Mouse (Mus musculus) MEL (cell line): Measurements from ENCODE around the gene Tert. TPM values are rescaled to one million over a fixed set of nuclear protein-coding genes. Genes with fewer than 3 reads are reported as not detected.

Experiments
- DNase-seq: peaks from one replicate; pipeline ENCODE4 v3.0.0; 2011; ENCODE audit warnings: low read depth, low spot score
- H3K27ac ChIP-seq: 2 replicates; pipeline ENCODE4 v1.5.1; 2012; ENCODE audit warnings: low read depth, mild to moderate bottlenecking, control low read depth, low read length, moderate library complexity; ENCODE audit not compliant: control insufficient read depth
- H3K27me3 ChIP-seq, 2 experiments: fragments of 150-350 bp in 1 of 2; sonication (generic) in 1 of 2; 2 replicates each; pipeline ENCODE4 v1.6.1; 2012; ENCODE audit warnings: low read length in 2 of 2, mild to moderate bottlenecking in 2 of 2, improper control_type of control experiment in 1 of 2, moderate library complexity in 1 of 2; ENCODE audit not compliant: insufficient read depth in 2 of 2, control insufficient read depth in 1 of 2
- H3K36me3 ChIP-seq, 2 experiments: 2 replicates each; pipeline ENCODE4 v1.6.1; 2012 to 2014; ENCODE audit warnings: low read length in 2 of 2, improper control_type of control experiment in 1 of 2, inconsistent platforms in 1 of 2, mild to moderate bottlenecking in 1 of 2; ENCODE audit not compliant: insufficient read depth in 2 of 2, control insufficient read depth in 1 of 2
- H3K4me1 ChIP-seq, 2 experiments: fragments of 150-350 bp in 1 of 2; sonication (generic) in 1 of 2; 2 replicates each; pipeline ENCODE4 v1.6.1; 2012; ENCODE audit warnings: low read length in 2 of 2, improper control_type of control experiment in 1 of 2, mild to moderate bottlenecking in 1 of 2; ENCODE audit not compliant: insufficient read depth in 2 of 2, control insufficient read depth in 1 of 2
- H3K4me3 ChIP-seq, 2 experiments: fragments of 150-350 bp in 1 of 2; sonication (generic) in 1 of 2; 2 replicates each; pipeline ENCODE4 v1.5.1; 2012; ENCODE audit warnings: low read depth in 2 of 2, low read length in 2 of 2, mild to moderate bottlenecking in 2 of 2, moderate library complexity in 2 of 2, control low read depth in 1 of 2, improper control_type of control experiment in 1 of 2; ENCODE audit not compliant: control insufficient read depth in 1 of 2, insufficient read depth in 1 of 2
- H3K79me2 ChIP-seq: 2 replicates; pipeline ENCODE4 v1.6.1; 2012; ENCODE audit warnings: mild to moderate bottlenecking, low read length, moderate library complexity; ENCODE audit not compliant: control insufficient read depth, poor library complexity, insufficient read depth
- H3K9ac ChIP-seq: 2 replicates; pipeline ENCODE4 v1.6.1; 2012; ENCODE audit warnings: low read depth, mild to moderate bottlenecking, control low read depth, low read length, moderate library complexity; ENCODE audit not compliant: control insufficient read depth, poor library complexity, severe bottlenecking
- H3K9me3 ChIP-seq: fragments of 150-350 bp; sonication (generic); replicated peaks from 2 replicates; pipeline ENCODE4 v1.6.1; 2012; ENCODE audit warnings: mild to moderate bottlenecking, low read length, improper control_type of control experiment, moderate library complexity; ENCODE audit not compliant: insufficient read depth
- BHLHE40 ChIP-seq: IDR thresholded peaks from 2 replicates; pipeline ENCODE4 v1.6.1; 2012; ENCODE audit warnings: low read depth, mild to moderate bottlenecking, inconsistent platforms, low read length, improper control_type of control experiment, borderline replicate concordance
- CHD2 ChIP-seq: IDR thresholded peaks from 2 replicates; pipeline ENCODE4 v1.6.1; 2011; ENCODE audit warnings: low read length, improper control_type of control experiment
- CTCF ChIP-seq, 3 experiments: IDR thresholded peaks in 2 of 3; conservative IDR thresholded peaks in 1 of 3; 2 replicates each; pipeline ENCODE4 v1.5.1; 2011 to 2012; ENCODE audit warnings: low read length in 3 of 3, low read depth in 2 of 3, mild to moderate bottlenecking in 2 of 3, improper control_type of control experiment in 1 of 3, inconsistent platforms in 1 of 3, mixed read lengths in 1 of 3, moderate library complexity in 1 of 3; ENCODE audit not compliant: control insufficient read depth in 1 of 3, insufficient read depth in 1 of 3, poor library complexity in 1 of 3, severe bottlenecking in 1 of 3
- E2F4 ChIP-seq: IDR thresholded peaks from 2 replicates; pipeline ENCODE4 v1.6.1; 2011; ENCODE audit warnings: low read depth, low read length, improper control_type of control experiment, borderline replicate concordance
- ELF1 ChIP-seq: IDR thresholded peaks from 2 replicates; pipeline ENCODE4 v1.6.1; 2014; ENCODE audit warnings: low read depth, mild to moderate bottlenecking, inconsistent platforms, low read length, improper control_type of control experiment, moderate library complexity
- EP300 ChIP-seq, 2 experiments: IDR thresholded peaks; 2 replicates each; pipeline ENCODE4 v1.6.1; 2011; ENCODE audit warnings: improper control_type of control experiment in 2 of 2, low read length in 2 of 2, low read depth in 1 of 2, mild to moderate bottlenecking in 1 of 2
- GABPA ChIP-seq: IDR thresholded peaks from 2 replicates; pipeline ENCODE4 v1.6.1; 2012; ENCODE audit warnings: low read depth, mild to moderate bottlenecking, inconsistent platforms, low read length, improper control_type of control experiment, moderate library complexity
- GATA1 ChIP-seq: IDR thresholded peaks from 2 replicates; pipeline ENCODE4 v1.6.1; 2011; ENCODE audit warnings: low read depth, low read length, improper control_type of control experiment
- JUND ChIP-seq: IDR thresholded peaks from 2 replicates; pipeline ENCODE4 v1.6.1; 2011; ENCODE audit warnings: low read depth, mild to moderate bottlenecking, improper control_type of control experiment, low read length
- MAFK ChIP-seq: IDR thresholded peaks from 2 replicates; pipeline ENCODE4 v1.6.1; 2011; ENCODE audit warnings: low read depth, mild to moderate bottlenecking, low read length, improper control_type of control experiment, borderline replicate concordance
- MYB ChIP-seq: IDR thresholded peaks from 2 replicates; pipeline ENCODE4 v1.6.1; 2011; ENCODE audit warnings: mild to moderate bottlenecking, low read depth, low read length, improper control_type of control experiment
- MYC ChIP-seq: IDR thresholded peaks from 2 replicates; pipeline ENCODE4 v1.6.1; 2011; ENCODE audit warnings: low read depth, mild to moderate bottlenecking, low read length, improper control_type of control experiment, moderate library complexity
- POLR2AphosphoS2 ChIP-seq: IDR thresholded peaks from 2 replicates; pipeline ENCODE4 v1.6.1; 2011; ENCODE audit warnings: low read length, improper control_type of control experiment
- POLR2AphosphoS5 ChIP-seq: IDR thresholded peaks from 2 replicates; pipeline ENCODE4 v1.6.1; 2012; ENCODE audit warnings: low read depth, borderline replicate concordance, mild to moderate bottlenecking, inconsistent platforms, low read length, moderate library complexity, mixed read lengths
- SIN3A ChIP-seq: IDR thresholded peaks from 2 replicates; pipeline ENCODE4 v1.6.1; 2012; ENCODE audit warnings: low read length, improper control_type of control experiment, inconsistent platforms
- SMC3 ChIP-seq: IDR thresholded peaks from 2 replicates; pipeline ENCODE4 v1.6.1; 2011; ENCODE audit warnings: low read depth, low read length, improper control_type of control experiment
- TBP ChIP-seq: IDR thresholded peaks from 2 replicates; pipeline ENCODE4 v1.8.0; 2011; ENCODE audit warnings: low read depth, low read length, improper control_type of control experiment
- TCF12 ChIP-seq: IDR thresholded peaks from 2 replicates; pipeline ENCODE4 v1.6.1; 2014; ENCODE audit warnings: low read depth, mild to moderate bottlenecking, inconsistent platforms, low read length, improper control_type of control experiment, moderate library complexity
- USF1 ChIP-seq: IDR thresholded peaks from 2 replicates; pipeline ENCODE4 v1.6.1; 2014; ENCODE audit warnings: low read depth, mild to moderate bottlenecking, inconsistent platforms, low read length, improper control_type of control experiment, moderate library complexity
- ZC3H11A ChIP-seq: IDR thresholded peaks from 2 replicates; pipeline ENCODE4 v1.6.1; 2012; ENCODE audit warnings: low read depth, mild to moderate bottlenecking, inconsistent platforms, low read length, improper control_type of control experiment
- ZKSCAN1 ChIP-seq: IDR thresholded peaks from 2 replicates; pipeline ENCODE4 v1.6.1; 2012; ENCODE audit warnings: low read depth, mild to moderate bottlenecking, inconsistent platforms, low read length, improper control_type of control experiment, moderate library complexity
- ZNF384 ChIP-seq: IDR thresholded peaks from 2 replicates; pipeline ENCODE4 v1.6.1; 2012; ENCODE audit warnings: low read depth, mild to moderate bottlenecking, inconsistent platforms, low read length, improper control_type of control experiment
- polyA plus RNA-seq, 2 experiments: library from polyadenylated mRNA; stranded (reverse) in 1 of 2; unstranded in 1 of 2; fragments of >175 nt in 1 of 2; fragments of >200 nt in 1 of 2; gene quantifications; 2 replicates each; pipeline versions ENCODE4 v1.2.1 to v1.2.4; 2012; ENCODE audit warnings: low replicate concordance in 2 of 2, low read depth in 1 of 2; ENCODE audit not compliant: insufficient read length in 2 of 2, insufficient read depth in 1 of 2, missing spikeins in 1 of 2
- total RNA-seq: library from RNA; depleted of rRNA; stranded (reverse); fragments of 300-350 nt; gene quantifications from 2 replicates; pipeline ENCODE4 v1.2.3, GENCODE M21; 2012

The Tert gene
- total and polyA plus RNA-seq, 3 experiments, result 1.2 to 2.0 TPM; not detected in 1

DNA sequence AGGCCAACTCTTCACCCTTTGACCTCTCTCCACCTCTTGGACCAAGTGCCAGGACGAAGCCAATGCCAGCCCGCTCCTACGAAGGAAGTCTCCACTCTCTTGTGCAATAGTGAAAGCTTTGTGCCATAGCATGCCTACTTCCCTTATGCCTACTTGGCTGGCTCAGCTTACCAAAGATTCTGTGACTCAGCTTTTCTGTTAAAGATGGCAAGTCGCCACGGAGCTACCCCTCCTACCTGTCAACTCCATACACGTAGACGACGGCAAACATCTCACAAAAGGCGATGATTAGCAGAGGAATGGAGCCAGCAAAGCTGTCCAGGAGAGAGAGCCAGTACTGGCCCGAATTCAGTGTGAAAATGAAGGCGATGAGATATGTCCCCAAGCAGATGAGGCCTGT is 57.0 kb downstream of the Tert start:
- H3K79me2 ChIP-seq, result no peaks in the 10 kb centered on the region
- H3K27ac ChIP-seq, result no peak overlapping the region
- no peak overlapping the region for H3K4me3 ChIP-seq
- H3K9ac ChIP-seq, result no peak overlapping the region
- H3K9me3 ChIP-seq, result no peaks in the 10 kb centered on the region
- DNase-seq, result no peak
- no peaks in the 10 kb centered on the region for H3K36me3 ChIP-seq
- TF ChIP-seq EP300 (IDR thresholded peaks at IDR 0.05; ENCODE audit: low read depth in 1 of 2, low read length in 2 of 2), result no peak
- no peak for TF ChIP-seq TBP
- no peak for TF ChIP-seq CTCF (IDR thresholded peaks at IDR 0.05 in 2 of 3, conservative IDR thresholded peaks at IDR 0.05 in 1 of 3; ENCODE audit: control insufficient read depth in 1 of 3, insufficient read depth in 1 of 3, low read depth in 2 of 3, low read length in 3 of 3, poor library complexity in 1 of 3, severe bottlenecking in 1 of 3)
- TF ChIP-seq POLR2AphosphoS5, result no peak
- TF ChIP-seq SIN3A, result no peak
- H3K4me1 ChIP-seq, result no peaks in the 10 kb centered on the region
- H3K27me3 ChIP-seq, result peaks cover 0 to 2% of the 10 kb centered on the region in 2 experiments; a peak in 2 of 4 replicates

DNA sequence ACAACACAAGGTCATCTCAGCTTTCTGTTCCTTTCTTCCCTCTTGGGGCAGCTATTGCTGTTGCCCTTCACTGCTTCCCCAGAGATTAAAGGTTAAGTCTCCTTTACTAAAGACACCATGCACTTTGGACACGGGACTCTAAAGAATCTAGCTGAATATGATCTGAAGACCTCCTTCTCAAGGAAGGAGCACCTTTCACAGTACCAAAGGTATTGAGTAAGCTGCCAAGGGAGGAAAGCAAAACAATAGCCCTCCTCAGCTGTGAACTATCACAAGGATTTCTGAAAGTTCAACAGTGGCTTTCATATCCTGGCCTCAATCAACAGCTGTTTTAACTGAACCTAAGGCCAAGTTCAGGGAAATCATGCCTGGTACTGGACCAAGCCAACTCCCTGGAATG is 57.7 kb downstream of the Tert start:
- H3K9me3 ChIP-seq, result no peaks in the 10 kb centered on the region
- DNase-seq, result no peak

DNA sequence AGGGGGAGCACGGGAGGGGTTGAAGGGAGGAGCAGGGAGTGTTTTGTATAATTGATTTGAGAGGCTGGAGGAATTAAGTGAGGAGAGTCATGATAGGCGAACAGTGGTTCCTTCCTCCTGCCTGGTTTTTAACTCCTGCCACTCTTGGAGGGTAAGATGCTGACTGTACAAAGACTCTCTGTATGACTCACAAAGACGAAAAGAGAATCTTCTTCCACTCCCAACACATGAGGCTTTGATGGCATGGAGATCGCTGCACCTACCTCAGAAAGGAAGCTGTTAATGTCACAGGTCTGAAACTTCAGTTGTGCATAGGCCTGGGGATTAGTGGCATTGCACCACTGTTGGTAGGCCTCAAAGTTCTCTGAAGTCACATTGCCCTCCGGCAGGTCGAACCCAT is 58.8 kb downstream of the Tert start:
- no peak overlapping the region for H3K9ac ChIP-seq
- no peaks in the 10 kb centered on the region; a peak in 2 of 4 replicates for H3K27me3 ChIP-seq
- no peaks in the 10 kb centered on the region for H3K4me1 ChIP-seq
- TF ChIP-seq MYB (no peak), SMC3 (no peak), MAFK (no peak), MYC (no peak), POLR2AphosphoS2 (no peak), ZKSCAN1 (no peak), TCF12 (no peak), JUND (no peak), GABPA (no peak), CTCF (IDR thresholded peaks at IDR 0.05 in 2 of 3, conservative IDR thresholded peaks at IDR 0.05 in 1 of 3; ENCODE audit: control insufficient read depth in 1 of 3, insufficient read depth in 1 of 3, low read depth in 2 of 3, low read length in 3 of 3, poor library complexity in 1 of 3, severe bottlenecking in 1 of 3) (no peak), GATA1 (no peak), ZC3H11A (no peak)
- no peaks in the 10 kb centered on the region for H3K79me2 ChIP-seq
- H3K9me3 ChIP-seq, result no peaks in the 10 kb centered on the region
- no peaks in the 10 kb centered on the region for H3K36me3 ChIP-seq
- no peak overlapping the region for H3K4me3 ChIP-seq
- no peak for DNase-seq
- H3K27ac ChIP-seq, result no peak overlapping the region

More for the DNA sequence above, 57.7 kb downstream of the Tert start:
- Histone ChIP-seq H3K4me3 (no peak overlapping the region), H3K4me1 (no peaks in the 10 kb centered on the region), H3K27me3 (no peaks in the 10 kb centered on the region; a peak in 2 of 4 replicates), H3K79me2 (no peaks in the 10 kb centered on the region), H3K9ac (no peak overlapping the region), H3K36me3 (no peaks in the 10 kb centered on the region), H3K27ac (no peak overlapping the region)
- TF ChIP-seq ELF1 (no peak), CTCF (IDR thresholded peaks at IDR 0.05 in 2 of 3, conservative IDR thresholded peaks at IDR 0.05 in 1 of 3; ENCODE audit: control insufficient read depth in 1 of 3, insufficient read depth in 1 of 3, low read depth in 2 of 3, low read length in 3 of 3, poor library complexity in 1 of 3, severe bottlenecking in 1 of 3) (no peak), CHD2 (no peak), BHLHE40 (no peak), ZKSCAN1 (no peak), E2F4 (no peak), ZNF384 (no peak), JUND (no peak), USF1 (no peak)
